Mouse (Mus musculus) c-Kit-positive CD71-positive TER-119-negative erythroid progenitor cells, embryonic 14.5 days (primary cell): ENCODE measurements around the gene Fbxo40.
A peak's percentile ranks its signal among the peaks of the same experiment; 100 is the strongest.

ENCODE experiments used
- DNase-seq: peaks from one replicate; pipeline ENCODE4 v3.0.0-alpha.2; 2013; ENCODE audit warnings: low read depth

Fbxo40 gene

GRCm38 (mm10) chr16:36946459-36947159 is 43.7 kb downstream of the Fbxo40 start:
- no peak for DNase-seq

DNA sequence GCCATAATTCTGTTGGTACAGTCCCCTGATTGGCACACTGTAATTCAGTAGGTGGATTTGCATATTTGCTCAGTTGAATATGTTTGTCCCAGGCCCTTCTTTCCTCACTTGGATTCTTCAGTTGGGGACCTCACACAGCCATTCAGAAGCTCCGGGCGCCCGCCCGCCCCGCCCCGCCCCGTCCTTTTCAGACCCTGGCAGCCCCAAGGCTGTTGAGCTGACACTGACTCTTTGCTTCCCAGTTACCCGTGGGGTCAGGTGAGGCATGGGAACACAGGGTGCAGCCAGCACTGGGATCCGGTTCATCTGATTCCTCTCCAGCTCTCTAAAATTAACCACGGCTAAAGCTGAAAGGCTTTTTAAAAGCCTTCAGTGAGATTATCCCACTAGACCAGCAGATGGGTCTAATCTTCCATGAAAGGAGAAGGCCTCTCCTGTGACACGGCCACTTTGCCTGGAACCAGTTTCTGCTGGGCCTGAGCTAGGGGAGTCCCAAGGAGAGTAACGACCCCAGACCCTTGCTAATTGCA is 45.3 kb downstream of the Fbxo40 start:
- DNase-seq: no peak

DNA sequence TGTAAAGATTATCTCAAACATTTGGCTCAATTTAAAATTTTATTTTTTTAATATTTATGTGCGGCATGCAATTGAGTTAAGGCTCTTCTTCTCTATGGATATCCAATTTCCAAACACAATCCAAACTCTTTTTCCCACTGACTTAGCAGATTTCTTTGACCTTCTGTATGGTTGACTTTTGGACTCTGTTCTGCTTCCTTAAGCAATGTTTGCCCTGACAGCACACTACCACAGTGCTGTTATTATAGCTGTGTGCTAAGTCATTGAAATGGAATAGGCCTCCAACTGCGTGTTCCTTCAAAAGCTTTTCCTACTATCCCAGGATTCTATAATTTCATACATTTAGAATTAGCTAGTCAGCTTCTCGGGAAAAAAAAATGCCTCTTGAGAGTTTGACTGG is 46.7 kb downstream of the Fbxo40 start:
- no peak for DNase-seq

DNA sequence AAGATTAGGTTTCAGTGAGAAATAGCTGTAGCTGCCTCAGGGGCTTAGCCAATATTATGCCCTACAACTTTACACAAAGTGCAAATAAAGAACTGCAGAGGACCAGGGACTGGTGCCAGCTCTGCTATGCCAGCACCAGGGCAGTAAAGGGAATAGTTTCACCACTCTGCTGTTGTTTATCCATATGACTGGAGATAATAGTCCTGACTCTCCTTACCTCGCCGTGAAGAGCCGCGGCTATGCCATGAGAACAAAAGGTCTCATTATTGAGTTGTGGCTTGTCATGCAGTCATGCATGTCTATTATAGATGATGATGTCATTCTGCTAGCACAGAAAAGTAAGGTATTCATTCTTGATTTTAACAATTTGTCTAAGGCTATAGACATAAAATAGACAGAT is 48.4 kb downstream of the Fbxo40 start:
- DNase-seq: no peak

GRCm38 (mm10) chr16:36941137-36941727 is 49.0 kb downstream of the Fbxo40 start:
- DNase-seq: no peak

GRCm38 (mm10) chr16:36935814-36936213 is 54.5 kb downstream of the Fbxo40 start:
- DNase-seq: no peak

DNA sequence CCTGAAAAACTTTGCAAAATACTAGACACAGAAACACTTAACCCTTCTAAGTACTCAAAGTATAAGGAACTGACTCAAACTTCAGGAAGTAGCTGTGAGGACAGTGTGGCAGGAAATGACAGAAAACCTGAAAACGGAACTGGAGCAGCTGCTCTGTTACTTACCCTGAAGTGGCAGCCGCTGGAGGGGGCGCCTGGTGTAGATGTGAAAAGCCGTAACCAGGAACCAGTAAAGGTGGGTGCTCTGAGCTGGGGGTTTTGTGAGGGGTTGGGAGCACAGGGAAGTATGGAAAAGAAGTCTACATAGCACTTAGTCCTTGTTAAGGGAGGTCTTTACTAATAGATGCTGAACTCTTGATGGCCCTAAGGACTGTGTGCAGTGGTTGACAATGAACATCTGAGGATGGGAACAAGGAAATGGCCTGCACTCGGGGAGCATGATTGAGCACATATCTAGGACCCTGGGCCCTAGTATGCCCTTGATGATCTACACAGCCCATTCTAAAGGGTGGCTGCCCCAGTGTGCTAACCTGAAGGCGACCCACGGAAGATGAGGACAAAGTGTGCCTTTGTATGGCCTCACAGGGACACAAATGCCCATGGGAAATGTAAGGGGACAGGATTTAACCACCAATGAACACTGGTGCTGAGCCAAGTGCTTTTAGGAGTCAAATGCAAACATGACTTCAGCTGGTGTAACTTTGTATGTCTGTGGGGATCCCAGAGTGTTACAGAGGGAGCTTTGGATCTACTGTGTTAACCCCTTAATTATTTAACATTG is 55.2 kb downstream of the Fbxo40 start, which contains the start of gene Hcls1:
Gene Hcls1, plus strand, starts transcription at position 143 of the 780 bp plus-strand sequence.
- DNase-seq: peak; percentile 15

DNA sequence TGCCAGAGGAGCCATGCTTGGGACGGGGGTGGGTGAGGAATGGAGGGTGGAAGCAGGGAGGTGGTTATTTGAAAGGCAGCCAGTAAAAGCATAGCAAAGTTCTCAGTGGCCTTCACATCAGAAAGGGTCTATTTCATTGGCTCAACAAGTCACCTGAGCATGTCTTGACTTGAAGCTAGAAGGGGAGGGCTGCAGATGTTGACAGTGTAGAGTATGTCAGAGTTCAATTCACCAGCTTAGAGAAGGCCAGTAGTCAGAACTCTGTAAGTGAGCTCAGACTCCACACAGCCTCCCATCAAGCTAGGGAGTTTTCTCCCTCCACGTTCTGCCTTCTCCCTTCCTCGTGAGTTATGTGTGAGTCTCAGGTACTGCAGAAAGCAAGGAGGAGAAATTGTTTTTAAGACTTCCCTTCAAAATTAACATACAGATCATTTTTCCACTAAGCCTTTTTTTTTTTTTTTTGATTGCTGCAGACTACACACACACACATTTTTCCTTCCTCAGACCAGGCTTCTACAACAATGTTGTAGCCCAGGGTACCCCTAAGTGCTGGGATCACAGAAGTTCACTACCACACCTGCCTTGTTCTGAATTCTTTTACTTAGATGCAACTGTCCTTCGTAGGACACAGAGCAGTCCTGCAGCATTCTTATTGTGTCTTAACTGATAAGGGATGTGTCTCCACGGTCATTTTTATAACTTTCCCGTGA is 56.0 kb downstream of the Fbxo40 start:
- peak; percentile 15 for DNase-seq

- DNase-seq: no peak
Measured at GRCm38 (mm10) chr16:36932546-36932945, 57.7 kb downstream of the Fbxo40 start.

DNA sequence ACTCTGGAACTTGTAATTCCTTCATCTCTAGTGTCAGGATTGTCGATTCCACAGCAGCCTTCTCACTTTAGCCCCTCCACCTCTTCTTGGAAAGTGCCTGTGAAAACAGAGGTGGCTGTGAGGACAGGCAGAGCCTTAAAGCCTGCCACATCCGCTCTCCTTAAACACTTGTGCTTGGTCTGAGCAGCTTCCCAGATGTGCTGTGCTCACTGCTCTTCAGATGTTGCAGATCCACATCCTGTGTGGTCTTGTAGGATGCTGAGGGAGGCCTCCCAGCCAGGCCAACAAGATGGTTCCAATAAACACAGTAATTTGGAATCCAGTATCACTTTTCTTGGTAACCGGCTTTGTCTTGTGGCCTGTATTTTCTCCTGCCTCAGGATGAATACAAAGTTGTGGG is 58.3 kb downstream of the Fbxo40 start:
- DNase-seq: no peak

GRCm38 (mm10) chr16:36931381-36931780 is 58.9 kb downstream of the Fbxo40 start:
- DNase-seq: no peak

GRCm38 (mm10) chr16:36930231-36931136 is 59.8 kb downstream of the Fbxo40 start:
- no peak for DNase-seq

GRCm38 (mm10) chr16:36929216-36929615 is 61.1 kb downstream of the Fbxo40 start:
- DNase-seq: no peak

- DNase-seq: no peak
Measured at GRCm38 (mm10) chr16:36928106-36928500, 62.2 kb downstream of the Fbxo40 start.

DNA sequence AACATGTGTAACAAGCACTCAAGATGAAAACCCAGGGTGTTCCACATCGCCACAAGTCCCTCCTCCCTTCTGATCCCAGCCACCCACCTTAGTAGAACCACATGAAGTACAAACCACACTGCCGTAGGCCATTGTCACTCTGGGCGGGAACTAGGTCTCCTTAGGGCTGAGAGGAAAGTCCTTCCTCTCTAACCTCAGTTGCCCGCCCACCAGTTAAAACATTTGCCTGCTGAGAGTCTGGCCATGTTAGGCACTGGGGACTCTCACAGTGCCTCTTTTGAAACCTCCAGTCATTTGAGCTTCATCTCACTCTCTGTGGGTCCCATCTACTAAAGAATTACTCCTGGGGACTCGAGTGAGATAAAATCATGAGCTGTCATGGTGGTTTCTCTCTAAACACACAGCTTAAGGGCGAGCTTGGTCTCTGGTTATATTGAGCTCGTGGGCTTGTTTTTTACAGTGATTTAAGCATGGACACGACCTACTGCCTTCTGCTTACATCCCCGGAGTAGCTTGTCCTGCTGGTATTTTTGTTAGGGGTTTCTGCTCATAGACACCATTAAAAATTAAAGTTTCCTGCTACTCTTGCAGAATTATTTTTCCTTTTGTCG is 62.7 kb downstream of the Fbxo40 start:
- no peak for DNase-seq

GRCm38 (mm10) chr16:36926514-36927447 is 63.5 kb downstream of the Fbxo40 start:
- DNase-seq: no peak

GRCm38 (mm10) chr16:36925797-36926196 is 64.5 kb downstream of the Fbxo40 start:
- DNase-seq: no peak

DNA sequence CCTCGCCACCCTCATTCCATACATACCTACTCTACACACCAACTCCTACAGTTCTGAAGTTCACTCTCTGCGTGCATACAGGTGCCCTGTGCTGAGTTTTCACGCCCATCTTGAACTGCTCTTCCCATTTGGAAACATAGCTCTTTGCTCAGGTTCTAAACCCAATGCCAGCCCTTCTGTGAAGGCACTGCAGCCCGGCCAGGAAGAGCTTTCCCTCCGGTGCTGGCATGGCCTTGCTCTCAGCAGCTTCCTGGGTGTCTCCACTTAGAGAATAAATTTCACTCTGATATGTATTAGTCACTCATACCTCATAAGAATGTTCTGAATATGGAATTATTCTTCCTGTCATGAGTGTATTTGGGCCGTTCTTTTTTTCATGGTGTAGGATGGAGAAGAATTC is 64.9 kb downstream of the Fbxo40 start:
- no peak for DNase-seq

GRCm38 (mm10) chr16:36924312-36924711 is 66.0 kb downstream of the Fbxo40 start:
- DNase-seq: no peak

DNA sequence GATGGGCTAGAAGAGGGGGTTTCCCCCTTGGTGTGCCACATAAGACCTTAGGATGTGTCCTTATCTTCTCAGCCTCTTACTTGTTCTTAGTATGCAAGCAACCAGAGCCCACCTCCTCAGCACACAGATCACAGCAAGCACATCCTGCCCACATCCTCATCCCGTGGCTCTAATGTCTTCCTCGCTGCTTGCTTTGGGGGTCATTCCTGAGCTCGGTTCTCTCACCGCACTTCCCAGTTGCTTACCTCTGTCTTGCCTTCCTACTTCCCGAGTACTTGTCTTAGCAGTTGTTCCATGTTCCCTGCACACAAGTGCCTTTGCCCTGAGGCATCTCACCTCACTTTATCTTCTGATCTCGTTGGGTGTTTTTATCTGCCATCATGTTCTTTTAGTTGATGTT is 68.3 kb downstream of the Fbxo40 start:
- DNase-seq: no peak
